Mouse (Mus musculus): Measurements from ENCODE around the gene Rprd1b. TPM values are rescaled to one million over a fixed set of nuclear protein-coding genes. Genes with fewer than 3 reads are reported as not detected.
A peak's percentile ranks its signal among the peaks of the same experiment; 100 is the strongest.

Rprd1b gene
- polyA plus RNA-seq, 1 experiment = 13.2 TPM

DNA sequence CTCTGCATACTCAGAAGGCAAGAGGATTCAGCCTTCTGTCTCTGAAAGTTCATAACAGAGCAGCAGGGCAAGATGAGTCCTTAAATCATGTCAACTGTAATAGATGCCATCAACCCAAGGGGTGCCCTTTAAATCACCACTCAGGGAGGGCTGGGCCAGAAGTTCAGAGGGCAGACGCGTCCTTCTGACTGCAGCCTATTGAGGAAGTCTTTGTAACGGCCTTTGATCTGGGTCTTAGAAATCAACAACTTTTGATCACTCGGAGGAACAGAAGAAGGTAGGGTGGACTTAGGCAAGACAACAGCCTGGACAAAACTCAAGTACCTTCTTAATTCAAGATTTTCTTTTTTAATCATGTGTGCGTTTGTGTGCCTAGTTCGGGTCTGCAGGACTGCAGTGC is 76.7 kb downstream of the Rprd1b start:
- Histone ChIP-seq H3K27ac (ENCODE audit: insufficient read depth, low read depth, low read length) (peak overlapping the region; percentile 60), H3K4me1 (ENCODE audit: control insufficient read depth, insufficient read depth, insufficient read length, low read length) (peaks cover 14% of the 10 kb centered on the region), H3K36me3 (ENCODE audit: control insufficient read depth, insufficient read depth, low read length) (no peaks in the 10 kb centered on the region), H3K27me3 (ENCODE audit: control insufficient read depth, insufficient read depth, low read length) (no peaks in the 10 kb centered on the region), H3K4me3 (ENCODE audit: low read depth, low read length) (peak overlapping the region; percentile 12; the same call in 1 of the 2 replicates)
- TF ChIP-seq CTCF (IDR thresholded peaks at IDR 0.05; ENCODE audit: extremely low read depth, insufficient read length, insufficient replicate concordance, low read depth, low read length) (no peak), POLR2A (IDR thresholded peaks at IDR 0.05; ENCODE audit: low read depth, low read length) (no peak)
- 47% methylated on average over 6 of the region's 6 CpGs for WGBS

- H3K36me3 ChIP-seq (ENCODE audit: control insufficient read depth, insufficient read depth, low read length) = no peaks in the 10 kb centered on the region
- H3K27ac ChIP-seq (ENCODE audit: insufficient read depth, low read depth, low read length) = peak overlapping the region; percentile 60
- WGBS = 80% methylated on average over 6 of the region's 6 CpGs
- no peaks in the 10 kb centered on the region for H3K27me3 ChIP-seq (ENCODE audit: control insufficient read depth, insufficient read depth, low read length)
- H3K4me1 ChIP-seq (ENCODE audit: control insufficient read depth, insufficient read depth, insufficient read length, low read length) = peaks cover 14% of the 10 kb centered on the region
- H3K4me3 ChIP-seq (ENCODE audit: low read depth, low read length) = no peak overlapping the region
- no peak for TF ChIP-seq CTCF (IDR thresholded peaks at IDR 0.05; ENCODE audit: extremely low read depth, insufficient read length, insufficient replicate concordance, low read depth, low read length)
Observed at GRCm38 (mm10) chr2:158105605-158106004, 77.3 kb downstream of the Rprd1b start.

DNA sequence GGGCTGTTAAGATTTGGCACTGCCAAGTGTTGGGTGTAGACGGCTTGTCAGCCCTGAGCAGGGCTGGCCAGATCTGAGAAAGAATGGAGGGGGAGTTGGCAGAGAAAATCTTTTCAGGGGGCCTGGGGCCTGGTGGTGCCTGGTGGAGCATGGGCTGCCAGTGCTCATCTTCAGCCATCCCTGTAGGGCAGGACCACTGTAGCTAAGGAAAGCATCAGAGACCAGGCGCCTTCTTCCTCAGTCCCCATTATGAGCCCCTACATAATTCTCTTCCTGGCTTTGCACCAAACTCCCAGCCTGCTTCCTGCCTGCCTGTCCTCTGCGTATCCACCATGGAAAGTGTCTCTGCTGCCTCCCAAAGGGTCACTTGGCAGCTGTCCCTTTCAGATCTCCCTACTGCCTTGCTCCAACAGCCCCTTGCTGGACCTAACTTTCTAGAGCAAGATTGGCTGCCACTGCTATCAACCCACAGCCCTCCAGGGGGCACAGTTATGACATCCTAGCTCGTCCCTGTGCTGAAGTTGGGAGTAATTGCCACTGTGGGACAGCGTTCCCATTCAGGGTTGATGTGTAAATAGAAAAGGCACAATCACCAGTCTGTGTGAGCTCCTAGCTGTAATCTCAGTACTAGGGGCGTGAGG is 78.8 kb downstream of the Rprd1b start:
- Histone ChIP-seq H3K27me3 (ENCODE audit: control insufficient read depth, insufficient read depth, low read length) (no peaks in the 10 kb centered on the region), H3K36me3 (ENCODE audit: control insufficient read depth, insufficient read depth, low read length) (no peaks in the 10 kb centered on the region), H3K4me1 (ENCODE audit: control insufficient read depth, insufficient read depth, insufficient read length, low read length) (peaks cover 14% of the 10 kb centered on the region), H3K4me3 (ENCODE audit: low read depth, low read length) (no peak overlapping the region), H3K27ac (ENCODE audit: insufficient read depth, low read depth, low read length) (no peak overlapping the region)
- WGBS = 30% methylated on average over 6 of the region's 6 CpGs
- TF ChIP-seq CTCF (IDR thresholded peaks at IDR 0.05; ENCODE audit: extremely low read depth, insufficient read length, insufficient replicate concordance, low read depth, low read length) = peak; percentile 67; the same call in 1 of the 2 replicates
- TF ChIP-seq POLR2A (IDR thresholded peaks at IDR 0.05; ENCODE audit: low read depth, low read length) = no peak

- Histone ChIP-seq H3K27me3 (ENCODE audit: control insufficient read depth, insufficient read depth, low read length) (no peaks in the 10 kb centered on the region), H3K36me3 (ENCODE audit: control insufficient read depth, insufficient read depth, low read length) (no peaks in the 10 kb centered on the region), H3K4me1 (ENCODE audit: control insufficient read depth, insufficient read depth, insufficient read length, low read length) (peaks cover 23% of the 10 kb centered on the region), H3K4me3 (ENCODE audit: low read depth, low read length) (no peak overlapping the region), H3K27ac (ENCODE audit: insufficient read depth, low read depth, low read length) (peak overlapping the region; percentile 48)
- TF ChIP-seq POLR2A (IDR thresholded peaks at IDR 0.05; ENCODE audit: low read depth, low read length) (no peak), CTCF (IDR thresholded peaks at IDR 0.05; ENCODE audit: extremely low read depth, insufficient read length, insufficient replicate concordance, low read depth, low read length) (no peak)
- WGBS = 39% methylated on average over 8 of the region's 8 CpGs
Observed at GRCm38 (mm10) chr2:158109516-158109915, 81.2 kb downstream of the Rprd1b start.

GRCm38 (mm10) chr2:158113591-158114257 is 85.4 kb downstream of the Rprd1b start:
- Histone ChIP-seq H3K27ac (ENCODE audit: insufficient read depth, low read depth, low read length) (peak overlapping the region; percentile 83), H3K4me1 (ENCODE audit: control insufficient read depth, insufficient read depth, insufficient read length, low read length) (peaks cover 13% of the 10 kb centered on the region), H3K4me3 (ENCODE audit: low read depth, low read length) (peak overlapping the region; percentile 43), H3K27me3 (ENCODE audit: control insufficient read depth, insufficient read depth, low read length) (no peaks in the 10 kb centered on the region), H3K36me3 (ENCODE audit: control insufficient read depth, insufficient read depth, low read length) (peaks cover 20% of the 10 kb centered on the region)
- 12% methylated on average over 9 of the region's 9 CpGs for WGBS
- TF ChIP-seq CTCF (IDR thresholded peaks at IDR 0.05; ENCODE audit: extremely low read depth, insufficient read length, insufficient replicate concordance, low read depth, low read length) (no peak), POLR2A (IDR thresholded peaks at IDR 0.05; ENCODE audit: low read depth, low read length) (no peak)

DNA sequence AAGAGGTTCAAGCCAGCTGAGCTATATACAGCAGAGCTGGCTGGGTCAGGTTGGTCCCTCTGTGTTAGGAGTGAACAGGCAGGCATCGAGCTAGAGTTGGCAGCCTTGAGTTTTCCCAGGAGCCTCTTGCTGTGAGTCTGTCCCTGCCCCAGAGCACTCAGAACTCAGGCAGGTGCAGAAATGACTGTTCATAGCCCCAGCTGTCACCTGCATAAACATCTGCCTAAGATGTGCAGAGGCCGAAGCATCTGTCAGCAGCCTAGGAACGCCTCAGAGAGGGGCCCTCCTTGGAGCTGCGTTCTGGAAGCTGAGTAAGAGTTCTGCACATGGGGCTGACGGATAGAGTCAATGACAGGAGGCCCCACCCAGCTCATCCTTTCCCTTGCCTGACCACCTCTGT is 86.6 kb downstream of the Rprd1b start:
- 20% methylated on average over 5 of the region's 5 CpGs for WGBS

DNA sequence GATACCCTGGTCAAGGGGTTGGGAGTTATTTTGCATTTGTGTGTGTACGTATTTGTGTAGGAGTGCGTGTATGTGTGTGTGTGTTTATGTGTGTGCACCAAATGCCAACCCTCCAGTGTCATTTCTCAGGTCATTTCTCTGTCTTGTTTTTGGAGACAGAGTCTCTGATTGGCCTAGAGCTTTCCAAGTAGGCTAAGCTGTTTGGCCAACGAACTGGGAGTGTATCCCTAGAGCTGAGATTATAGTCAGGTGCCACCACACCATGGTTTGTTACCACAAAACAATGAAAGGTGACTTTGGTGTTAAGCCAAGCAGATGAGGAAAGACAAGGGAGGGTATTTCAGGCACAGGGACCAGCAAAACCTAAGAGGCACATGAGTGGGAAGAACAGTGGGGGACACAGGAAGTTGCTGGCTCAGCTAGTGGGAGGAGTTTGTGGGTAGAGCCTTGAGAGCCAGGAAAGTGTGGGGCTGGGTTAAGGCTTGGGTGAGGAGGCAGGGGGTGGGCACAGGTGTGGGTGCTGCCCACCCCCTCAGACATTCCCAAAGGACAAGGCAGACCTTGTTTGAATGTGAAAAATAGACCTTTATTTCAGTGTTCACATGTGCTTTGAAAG is 87.6 kb downstream of the Rprd1b start:
- TF ChIP-seq CTCF (IDR thresholded peaks at IDR 0.05; ENCODE audit: extremely low read depth, insufficient read length, insufficient replicate concordance, low read depth, low read length) (no peak), POLR2A (IDR thresholded peaks at IDR 0.05; ENCODE audit: low read depth, low read length) (no peak)

More for the DNA sequence above, 86.6 kb downstream of the Rprd1b start:
- Histone ChIP-seq H3K27ac (ENCODE audit: insufficient read depth, low read depth, low read length) (no peak overlapping the region), H3K4me3 (ENCODE audit: low read depth, low read length) (no peak overlapping the region), H3K36me3 (ENCODE audit: control insufficient read depth, insufficient read depth, low read length) (peaks cover 29% of the 10 kb centered on the region), H3K27me3 (ENCODE audit: control insufficient read depth, insufficient read depth, low read length) (no peaks in the 10 kb centered on the region), H3K4me1 (ENCODE audit: control insufficient read depth, insufficient read depth, insufficient read length, low read length) (peaks cover 10% of the 10 kb centered on the region; the same call in 1 of the 2 replicates)
- TF ChIP-seq POLR2A (IDR thresholded peaks at IDR 0.05; ENCODE audit: low read depth, low read length) (no peak), CTCF (IDR thresholded peaks at IDR 0.05; ENCODE audit: extremely low read depth, insufficient read length, insufficient replicate concordance, low read depth, low read length) (no peak)

More for the DNA sequence above, 87.6 kb downstream of the Rprd1b start:
- Histone ChIP-seq H3K4me1 (ENCODE audit: control insufficient read depth, insufficient read depth, insufficient read length, low read length) (peaks cover 10% of the 10 kb centered on the region; the same call in 1 of the 2 replicates), H3K27ac (ENCODE audit: insufficient read depth, low read depth, low read length) (no peak overlapping the region), H3K36me3 (ENCODE audit: control insufficient read depth, insufficient read depth, low read length) (peaks cover 39% of the 10 kb centered on the region), H3K27me3 (ENCODE audit: control insufficient read depth, insufficient read depth, low read length) (no peaks in the 10 kb centered on the region), H3K4me3 (ENCODE audit: low read depth, low read length) (no peak overlapping the region)
- WGBS = 72% methylated on average over 3 of the region's 3 CpGs

Data from small intestine, adult 2 months (tissue).